Mouse (Mus musculus): ENCODE measurements at regions not wholly inside any gene's neighbourhood (a gene's known extent, or its start where the extent isn't known, plus 50 kb on each side); places are given as distances from the start of the nearest gene placed in this dataset.

GRCm38 (mm10) chr4:131293560-131293959 is 349.4 kb downstream of the Matn1 start:
- Histone ChIP-seq H3K4me3 (replicated peaks) (no peak overlapping the region), H3K36me3 (no peaks in the 10 kb centered on the region), H3K27me3 (0 out of 2 replicates have a peak, but pooled peaks cover 3% of the 10 kb centered on the region), H3K4me2 (no peak overlapping the region), H3K9ac (replicated peaks) (no peak overlapping the region), H3K9me3 (no peaks in the 10 kb centered on the region), H3K27ac (peak overlapping the region; percentile 74), H3K4me1 (replicated peaks) (peaks cover 15% of the 10 kb centered on the region)
- peak; percentile 67; the same call in 1 of the 2 replicates for ATAC-seq (ENCODE audit: insufficient number of reproducible peaks, insufficient read depth, low FRiP score, low TSS enrichment, low read depth)
- 41% methylated on average over 2 of the region's 2 CpGs for WGBS

- Histone ChIP-seq H3K36me3 (no peaks in the 10 kb centered on the region), H3K9me3 (no peaks in the 10 kb centered on the region), H3K4me3 (replicated peaks) (no peak overlapping the region), H3K4me2 (no peak overlapping the region), H3K27ac (no peak overlapping the region), H3K27me3 (0 out of 2 replicates have a peak, but pooled peaks cover 3% of the 10 kb centered on the region), H3K4me1 (replicated peaks) (peaks cover 10% of the 10 kb centered on the region), H3K9ac (replicated peaks) (no peak overlapping the region)
- WGBS, result 79% methylated on average over 14 of the region's 14 CpGs
- ATAC-seq (ENCODE audit: insufficient number of reproducible peaks, insufficient read depth, low FRiP score, low TSS enrichment, low read depth), result no peak
These were observed 354.0 kb downstream of the Matn1 start for GRCm38 (mm10) chr4:131298011-131298674.

DNA sequence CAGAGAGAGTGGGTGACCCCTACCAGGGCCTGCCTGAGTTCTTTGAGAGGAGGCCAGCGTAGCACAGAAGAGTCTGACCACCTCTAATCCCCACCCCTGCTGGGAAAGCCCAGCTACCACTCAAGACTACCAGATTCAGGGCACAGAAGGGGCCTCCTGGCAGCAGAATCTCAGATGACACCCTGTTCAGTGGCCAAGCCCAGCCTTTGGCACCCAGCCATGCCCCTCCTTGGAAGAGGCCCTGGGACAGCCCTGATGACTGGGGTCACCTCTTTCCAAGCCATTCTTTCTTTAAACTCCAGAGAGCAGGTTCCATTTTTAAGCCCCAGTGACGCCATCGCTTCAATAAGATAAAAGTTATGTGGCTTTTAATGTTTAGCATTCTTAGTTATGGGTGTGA is 359.8 kb downstream of the Matn1 start:
- Histone ChIP-seq H3K4me1 (replicated peaks) (no peaks in the 10 kb centered on the region; the same call in 1 of the 2 replicates), H3K9ac (replicated peaks) (no peak overlapping the region), H3K4me2 (no peak overlapping the region), H3K36me3 (no peaks in the 10 kb centered on the region), H3K9me3 (no peaks in the 10 kb centered on the region), H3K27me3 (no peaks in the 10 kb centered on the region), H3K27ac (no peak overlapping the region), H3K4me3 (replicated peaks) (no peak overlapping the region)
- ATAC-seq (ENCODE audit: insufficient number of reproducible peaks, insufficient read depth, low FRiP score, low TSS enrichment, low read depth), result no peak
- 87% methylated on average over 3 of the region's 3 CpGs for WGBS

GRCm38 (mm10) chr4:131304361-131304777 is 360.2 kb downstream of the Matn1 start:
- Histone ChIP-seq H3K36me3 (no peaks in the 10 kb centered on the region), H3K27ac (no peak overlapping the region), H3K9me3 (no peaks in the 10 kb centered on the region), H3K4me1 (replicated peaks) (no peaks in the 10 kb centered on the region; the same call in 1 of the 2 replicates), H3K9ac (replicated peaks) (no peak overlapping the region), H3K27me3 (no peaks in the 10 kb centered on the region), H3K4me2 (no peak overlapping the region), H3K4me3 (replicated peaks) (no peak overlapping the region)
- no peak for ATAC-seq (ENCODE audit: insufficient number of reproducible peaks, insufficient read depth, low FRiP score, low TSS enrichment, low read depth)
- 87% methylated on average over 12 of the region's 12 CpGs for WGBS

DNA sequence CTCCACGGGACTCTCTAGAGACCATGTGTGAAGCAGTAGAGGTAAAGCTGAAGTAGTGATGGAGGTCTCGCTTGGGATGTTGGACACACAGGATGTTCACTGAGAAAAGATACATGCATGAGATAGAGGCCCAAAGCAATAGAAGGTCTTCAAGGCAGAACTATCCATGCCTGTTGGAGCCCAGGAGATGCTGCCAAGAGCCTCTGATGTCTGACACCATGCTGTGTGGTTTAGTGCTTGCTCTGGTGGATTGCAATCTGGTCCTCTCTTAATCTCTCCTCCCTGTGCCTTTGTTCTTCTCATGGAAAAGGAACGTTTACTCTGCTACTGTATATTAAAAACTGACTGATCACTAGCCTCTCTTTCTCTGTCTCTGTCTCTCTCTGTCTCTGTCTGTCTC is 370.0 kb downstream of the Matn1 start:
- H3K9ac ChIP-seq (replicated peaks), result no peak overlapping the region
- 71% methylated on average over 3 of the region's 3 CpGs for WGBS
- H3K36me3 ChIP-seq, result no peaks in the 10 kb centered on the region
- no peaks in the 10 kb centered on the region for H3K4me1 ChIP-seq (replicated peaks)
- no peaks in the 10 kb centered on the region for H3K9me3 ChIP-seq
- H3K4me3 ChIP-seq (replicated peaks), result no peak overlapping the region
- ATAC-seq (ENCODE audit: insufficient number of reproducible peaks, insufficient read depth, low FRiP score, low TSS enrichment, low read depth), result no peak
- H3K27ac ChIP-seq, result no peak overlapping the region
- no peaks in the 10 kb centered on the region for H3K27me3 ChIP-seq
- no peak overlapping the region for H3K4me2 ChIP-seq

- Histone ChIP-seq H3K36me3 (no peaks in the 10 kb centered on the region), H3K4me2 (no peak overlapping the region), H3K27ac (no peak overlapping the region), H3K4me3 (replicated peaks) (no peak overlapping the region), H3K9ac (replicated peaks) (no peak overlapping the region), H3K9me3 (no peaks in the 10 kb centered on the region), H3K27me3 (no peaks in the 10 kb centered on the region), H3K4me1 (replicated peaks) (no peaks in the 10 kb centered on the region)
- WGBS, result 84% methylated on average over 3 of the region's 3 CpGs
- no peak for ATAC-seq (ENCODE audit: insufficient number of reproducible peaks, insufficient read depth, low FRiP score, low TSS enrichment, low read depth)
These were observed 371.9 kb downstream of the Matn1 start for GRCm38 (mm10) chr4:131316041-131316440.

- Histone ChIP-seq H3K27ac (no peak overlapping the region), H3K4me3 (replicated peaks) (no peak overlapping the region), H3K4me1 (replicated peaks) (no peaks in the 10 kb centered on the region), H3K9me3 (no peaks in the 10 kb centered on the region), H3K27me3 (no peaks in the 10 kb centered on the region), H3K4me2 (no peak overlapping the region), H3K36me3 (no peaks in the 10 kb centered on the region), H3K9ac (replicated peaks) (no peak overlapping the region)
- no peak for ATAC-seq (ENCODE audit: insufficient number of reproducible peaks, insufficient read depth, low FRiP score, low TSS enrichment, low read depth)
- WGBS, result 68% methylated on average over 5 of the region's 5 CpGs
These were observed 378.1 kb downstream of the Matn1 start for GRCm38 (mm10) chr4:131322323-131322722.

DNA sequence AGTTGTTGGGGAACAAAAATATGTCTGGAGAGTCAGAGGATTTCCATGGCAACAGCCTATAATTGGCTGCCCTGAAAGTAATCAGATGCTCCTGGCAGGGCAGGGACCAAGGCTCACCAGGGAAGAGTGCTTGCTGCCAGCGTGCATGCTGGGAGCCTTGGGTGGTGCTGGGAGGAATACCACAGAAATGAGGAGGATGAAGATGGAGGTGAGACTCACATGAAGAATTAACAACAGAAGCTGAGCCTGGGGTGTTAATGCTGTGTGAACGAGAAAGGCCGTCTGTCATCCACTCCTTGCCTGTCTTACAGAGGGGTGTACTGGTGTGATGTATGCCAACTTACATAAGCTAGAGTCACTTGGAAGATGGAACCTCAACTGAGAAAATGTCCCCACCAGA is 380.3 kb downstream of the Matn1 start:
- no peaks in the 10 kb centered on the region for H3K27me3 ChIP-seq
- no peak for ATAC-seq (ENCODE audit: insufficient number of reproducible peaks, insufficient read depth, low FRiP score, low TSS enrichment, low read depth)
- H3K9me3 ChIP-seq, result no peaks in the 10 kb centered on the region
- H3K4me3 ChIP-seq (replicated peaks), result no peak overlapping the region
- WGBS, result 75% methylated on average over 3 of the region's 3 CpGs
- no peak overlapping the region for H3K4me2 ChIP-seq
- H3K4me1 ChIP-seq (replicated peaks), result no peaks in the 10 kb centered on the region
- H3K36me3 ChIP-seq, result no peaks in the 10 kb centered on the region
- no peak overlapping the region for H3K27ac ChIP-seq
- no peak overlapping the region for H3K9ac ChIP-seq (replicated peaks)

DNA sequence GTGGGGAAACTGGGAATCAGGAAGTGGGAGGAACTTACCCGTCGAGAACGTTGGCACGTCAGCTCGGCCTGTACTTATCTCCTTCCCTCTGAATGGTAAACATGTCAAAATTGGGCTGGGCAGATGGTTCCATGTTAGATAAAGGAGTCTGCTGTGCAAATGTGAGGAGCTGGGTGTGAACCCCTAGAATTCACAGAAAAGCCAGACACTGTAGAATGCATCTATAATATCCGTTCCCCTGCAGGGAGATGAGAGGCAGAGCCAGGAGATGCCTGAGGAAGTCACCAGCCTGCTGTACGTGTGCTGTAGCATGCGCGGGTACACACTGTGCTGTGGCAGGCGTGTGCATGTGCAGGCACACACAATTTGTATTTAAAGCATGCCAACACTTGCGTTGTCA is 381.0 kb downstream of the Matn1 start:
- H3K9me3 ChIP-seq, result no peaks in the 10 kb centered on the region
- no peak overlapping the region for H3K4me2 ChIP-seq
- no peak overlapping the region for H3K9ac ChIP-seq (replicated peaks)
- no peak for ATAC-seq (ENCODE audit: insufficient number of reproducible peaks, insufficient read depth, low FRiP score, low TSS enrichment, low read depth)
- no peaks in the 10 kb centered on the region for H3K27me3 ChIP-seq
- H3K36me3 ChIP-seq, result no peaks in the 10 kb centered on the region
- no peak overlapping the region for H3K4me3 ChIP-seq (replicated peaks)
- no peak overlapping the region for H3K27ac ChIP-seq
- WGBS, result 87% methylated on average over 11 of the region's 11 CpGs
- H3K4me1 ChIP-seq (replicated peaks), result no peaks in the 10 kb centered on the region

DNA sequence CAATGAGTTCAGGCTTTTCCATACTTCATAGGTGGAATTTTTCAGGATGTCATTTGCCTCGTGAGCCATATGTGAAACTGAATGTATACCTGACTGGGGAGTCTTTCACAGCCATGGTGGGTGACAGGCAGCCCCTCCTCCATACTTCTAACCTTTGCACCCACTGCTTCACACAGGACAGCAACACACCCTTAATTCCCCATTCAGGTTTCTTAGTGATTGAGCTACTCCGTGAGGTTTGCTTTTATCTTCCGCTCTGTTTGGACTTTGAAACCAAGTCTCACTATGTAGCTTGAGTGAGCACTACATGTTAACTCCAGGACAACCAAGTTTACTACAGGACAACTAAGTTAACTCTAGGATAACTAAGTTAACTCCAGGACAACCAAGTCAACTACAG is 381.4 kb downstream of the Matn1 start:
- no peak overlapping the region for H3K4me2 ChIP-seq
- ATAC-seq (ENCODE audit: insufficient number of reproducible peaks, insufficient read depth, low FRiP score, low TSS enrichment, low read depth), result no peak
- H3K9me3 ChIP-seq, result no peaks in the 10 kb centered on the region
- no peaks in the 10 kb centered on the region for H3K27me3 ChIP-seq
- no peak overlapping the region for H3K27ac ChIP-seq
- no peak overlapping the region for H3K9ac ChIP-seq (replicated peaks)
- WGBS, result 88% methylated on average over 3 of the region's 3 CpGs
- no peaks in the 10 kb centered on the region for H3K4me1 ChIP-seq (replicated peaks)
- no peaks in the 10 kb centered on the region for H3K36me3 ChIP-seq
- no peak overlapping the region for H3K4me3 ChIP-seq (replicated peaks)

- ATAC-seq (ENCODE audit: insufficient number of reproducible peaks, insufficient read depth, low FRiP score, low TSS enrichment, low read depth), result no peak
- H3K9ac ChIP-seq (replicated peaks), result no peak overlapping the region
- 70% methylated on average over 5 of the region's 5 CpGs for WGBS
These were observed 385.2 kb downstream of the Matn1 start for GRCm38 (mm10) chr4:131329398-131329797.

DNA sequence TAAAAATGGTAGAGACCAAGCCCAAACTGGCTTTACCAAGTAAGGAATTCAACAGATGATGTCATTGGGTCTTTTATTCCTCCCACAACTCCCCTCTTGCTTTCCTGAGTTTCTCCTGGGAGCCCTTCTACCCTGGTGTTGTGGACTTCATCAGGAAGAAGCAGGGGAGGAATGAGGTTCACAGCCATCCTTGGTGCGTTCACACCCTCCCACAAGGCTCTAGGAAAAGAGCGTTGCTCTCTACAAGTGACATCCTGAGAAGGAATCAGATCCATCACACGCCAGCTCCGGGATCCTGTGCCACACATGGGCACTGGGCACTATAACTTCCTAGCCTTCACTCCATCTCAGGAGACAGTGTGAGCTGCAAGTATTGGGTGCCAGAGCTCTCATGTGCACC is 387.5 kb downstream of the Matn1 start:
- H3K4me1 ChIP-seq (replicated peaks), result peaks cover 10% of the 10 kb centered on the region; the same call in 1 of the 2 replicates
- ATAC-seq (ENCODE audit: insufficient number of reproducible peaks, insufficient read depth, low FRiP score, low TSS enrichment, low read depth), result no peak
- H3K9ac ChIP-seq (replicated peaks), result no peak overlapping the region
- peaks cover 7% of the 10 kb centered on the region; the same call in 1 of the 2 replicates for H3K27me3 ChIP-seq
- 89% methylated on average over 4 of the region's 4 CpGs for WGBS
- H3K9me3 ChIP-seq, result no peaks in the 10 kb centered on the region
- no peaks in the 10 kb centered on the region for H3K36me3 ChIP-seq
- H3K4me2 ChIP-seq, result no peak overlapping the region
- H3K4me3 ChIP-seq (replicated peaks), result no peak overlapping the region
- no peak overlapping the region for H3K27ac ChIP-seq

More at GRCm38 (mm10) chr4:131329398-131329797, 385.2 kb downstream of the Matn1 start:
- Histone ChIP-seq H3K27me3 (peaks cover 7% of the 10 kb centered on the region; the same call in 1 of the 2 replicates), H3K36me3 (no peaks in the 10 kb centered on the region), H3K27ac (no peak overlapping the region), H3K4me3 (replicated peaks) (no peak overlapping the region), H3K9me3 (no peaks in the 10 kb centered on the region), H3K4me2 (no peak overlapping the region), H3K4me1 (replicated peaks) (peaks cover 7% of the 10 kb centered on the region; the same call in 1 of the 2 replicates)

All from limb, embryonic 12.5 days (tissue).